Mouse (Mus musculus): ENCODE results near the gene Olfr764-ps1.
"Not testable (repeated sequence)": the region's sequence is repeated elsewhere in the genome, so short reads cannot be mapped to it uniquely, and the experiment has no call there.

Olfr764-ps1 gene

DNA sequence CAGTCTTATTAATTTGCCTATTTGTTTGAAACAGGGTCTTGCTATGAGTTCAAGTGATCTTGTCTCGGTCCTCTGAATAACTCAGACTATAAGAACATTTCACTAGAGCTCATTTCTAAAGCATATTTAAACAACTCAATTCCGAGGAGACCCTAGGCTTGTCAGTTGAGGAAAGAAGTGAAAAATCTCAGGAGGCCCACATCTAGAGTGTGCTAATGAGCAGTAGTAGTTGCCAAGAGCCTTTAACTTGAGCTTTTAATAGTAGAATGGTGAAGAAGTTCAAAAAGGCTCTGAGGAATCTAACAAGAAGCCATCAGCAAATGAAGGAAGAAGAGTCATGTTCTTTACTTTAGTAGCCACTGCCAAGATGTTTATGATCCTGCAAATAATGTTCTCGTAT, at the start of gene Olfr764-ps1:
Olfr764-ps1 (minus strand) TSS at position 101 of the 400 bp plus-strand sequence.
- no peak for DNase-seq

DNA sequence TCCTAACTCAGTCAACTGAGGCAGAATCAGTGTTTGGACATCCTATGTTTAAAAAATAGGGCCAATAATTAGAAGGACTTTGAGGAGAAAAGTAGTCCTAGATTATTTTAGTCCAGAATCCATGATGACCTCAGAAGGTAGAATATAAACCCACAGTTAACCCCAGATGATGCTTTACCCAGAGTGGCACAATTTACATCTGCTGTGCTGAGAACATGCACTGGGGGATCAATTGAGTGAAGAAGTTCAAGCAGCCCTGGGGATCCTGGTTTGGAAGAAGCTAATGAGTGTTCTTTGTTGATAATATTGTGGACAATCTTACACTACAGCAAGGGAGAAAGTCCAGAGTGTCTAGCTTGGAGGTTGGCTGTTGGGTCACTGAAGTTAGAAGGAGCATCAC, 43.1 kb upstream of the Olfr764-ps1 start, which contains the start of gene Olfr767:
Olfr767 (minus strand) TSS at position 101 of the 400 bp plus-strand sequence.
- DNase-seq, result not testable (repeated sequence)

DNA sequence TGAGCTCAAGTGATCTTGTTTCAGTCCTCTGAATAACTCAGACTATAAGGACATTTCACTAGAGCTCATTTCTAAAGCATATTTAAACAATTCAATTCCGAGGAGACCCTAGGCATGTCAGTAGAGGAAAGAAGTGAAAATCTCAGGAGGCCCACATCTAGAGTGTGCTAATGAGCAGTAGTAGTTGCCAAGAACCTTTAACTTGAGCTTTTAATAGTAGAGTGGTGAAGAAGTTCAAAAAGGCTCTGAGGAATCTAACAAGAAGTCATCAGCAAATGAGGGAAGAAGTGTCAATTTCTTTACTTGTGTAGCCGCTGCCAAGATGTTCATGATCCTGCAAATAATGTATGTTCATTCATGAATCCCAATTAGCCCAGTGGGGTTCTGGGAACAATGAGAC, 29.2 kb upstream of the Olfr764-ps1 start, which contains the start of gene Olfr766-ps1:
Olfr766-ps1 (minus strand) TSS at position 101 of the 400 bp plus-strand sequence.
- DNase-seq, result no peak

DNA sequence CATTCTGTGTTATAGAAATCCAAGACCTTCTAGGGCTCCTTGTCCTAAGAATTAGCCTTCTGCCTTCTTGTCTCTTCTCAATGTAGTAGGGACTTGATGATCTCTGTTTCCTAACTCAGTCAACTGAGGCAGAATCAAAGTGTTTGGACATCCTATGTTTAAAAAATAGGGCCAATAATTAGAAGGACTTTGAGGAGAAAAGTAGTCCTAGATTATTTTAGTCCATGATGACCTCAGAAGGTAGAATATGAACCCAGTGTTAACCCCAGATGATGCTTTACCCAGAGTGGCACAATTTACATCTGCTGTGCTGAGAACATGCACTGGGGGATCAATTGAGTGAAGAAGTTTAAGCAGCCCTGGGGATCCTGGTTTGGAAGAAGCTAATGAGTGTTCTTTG, 10.2 kb upstream of the Olfr764-ps1 start, which contains the start of gene Olfr765:
Olfr765 (minus strand) TSS at position 101 of the 400 bp plus-strand sequence.
- not testable (repeated sequence) for DNase-seq

DNA sequence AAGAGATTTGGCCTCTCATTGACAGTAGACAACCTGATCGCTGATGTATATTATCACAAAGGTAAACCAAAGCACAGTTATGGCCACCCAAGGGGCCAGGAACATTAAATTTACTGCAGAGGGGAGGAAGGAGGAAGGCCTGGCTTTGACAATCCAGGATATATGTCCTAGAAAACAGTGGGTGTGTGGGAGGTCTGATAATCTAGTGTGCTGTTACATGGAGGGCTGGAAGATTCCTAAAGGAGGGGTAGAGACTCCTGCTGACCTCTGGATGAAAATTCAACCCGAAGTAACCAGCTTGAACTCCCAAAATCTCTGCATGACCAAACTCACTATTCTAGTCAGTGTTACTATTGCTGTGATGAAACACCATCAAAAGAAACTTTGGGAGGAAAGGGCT, 11.4 kb downstream of the Olfr764-ps1 start:
- no peak for DNase-seq

DNA sequence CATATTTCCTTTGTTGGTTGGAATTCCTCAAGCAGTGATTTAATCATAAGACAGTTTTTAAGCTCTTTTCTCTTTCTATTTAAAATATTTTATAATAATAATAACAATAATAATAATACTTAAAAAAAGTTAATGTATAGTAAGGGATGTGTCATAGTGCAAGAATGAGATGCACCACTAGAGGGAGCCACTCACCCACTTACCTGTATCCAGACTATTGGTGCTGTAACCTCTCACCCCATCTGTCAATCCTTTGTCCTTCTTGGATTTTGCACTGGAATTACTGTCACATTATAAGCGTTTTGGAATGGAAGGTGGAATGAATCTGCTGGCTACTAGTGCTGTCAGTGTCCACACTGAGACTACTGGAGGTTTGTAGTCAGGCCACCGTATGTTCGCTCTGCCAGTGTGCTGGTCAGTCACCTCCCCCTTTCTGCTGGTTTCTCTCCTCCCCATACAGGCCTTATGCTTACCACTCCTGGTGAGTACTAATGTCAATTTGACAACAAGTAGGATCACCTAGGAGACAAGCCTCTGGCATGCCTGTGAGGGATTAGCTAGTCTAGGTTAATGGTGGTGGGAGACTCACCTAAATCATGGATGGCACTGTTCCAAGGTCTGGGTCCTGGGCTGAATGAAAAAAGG, 13.6 kb downstream of the Olfr764-ps1 start:
- DNase-seq, result peak; percentile 68

DNA sequence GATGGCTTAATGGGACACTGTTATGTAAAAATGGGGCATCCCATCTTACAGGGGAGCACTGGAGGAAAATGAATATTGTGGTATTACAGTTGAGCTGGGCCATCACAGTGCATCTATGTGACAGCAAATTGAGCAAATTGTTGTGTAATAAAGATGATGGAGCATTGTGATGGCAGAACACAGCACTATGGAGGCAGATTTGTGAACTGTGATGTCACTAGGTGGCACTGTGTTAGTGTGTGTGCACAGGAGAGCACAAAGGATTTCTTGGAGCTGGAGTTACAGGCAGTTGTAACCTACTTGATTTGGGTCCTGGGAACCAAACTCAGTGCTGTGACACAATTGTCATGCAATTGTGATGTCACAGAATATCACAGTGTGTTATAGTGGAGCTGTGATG, 16.4 kb downstream of the Olfr764-ps1 start:
- no peak for DNase-seq

DNA sequence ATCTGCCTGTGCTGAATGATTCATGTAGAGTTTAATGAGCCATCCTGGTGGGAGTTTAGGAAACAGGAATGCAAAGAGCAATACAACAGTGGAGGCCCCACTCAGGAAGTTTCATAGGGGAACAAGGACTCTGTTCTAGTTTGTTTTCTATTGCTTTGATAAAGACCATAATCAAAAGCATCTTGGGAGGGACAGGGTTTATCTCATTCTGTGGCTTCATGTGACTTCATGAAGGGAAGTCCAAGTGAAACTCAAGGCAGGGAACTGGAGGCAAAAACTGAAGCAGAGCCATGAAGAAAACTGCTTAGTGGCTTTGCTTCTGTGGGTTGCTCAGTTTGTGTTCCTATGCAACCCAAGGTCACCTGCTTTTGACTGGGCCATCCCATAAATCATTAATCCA, 25.2 kb downstream of the Olfr764-ps1 start:
- no peak for DNase-seq

DNA sequence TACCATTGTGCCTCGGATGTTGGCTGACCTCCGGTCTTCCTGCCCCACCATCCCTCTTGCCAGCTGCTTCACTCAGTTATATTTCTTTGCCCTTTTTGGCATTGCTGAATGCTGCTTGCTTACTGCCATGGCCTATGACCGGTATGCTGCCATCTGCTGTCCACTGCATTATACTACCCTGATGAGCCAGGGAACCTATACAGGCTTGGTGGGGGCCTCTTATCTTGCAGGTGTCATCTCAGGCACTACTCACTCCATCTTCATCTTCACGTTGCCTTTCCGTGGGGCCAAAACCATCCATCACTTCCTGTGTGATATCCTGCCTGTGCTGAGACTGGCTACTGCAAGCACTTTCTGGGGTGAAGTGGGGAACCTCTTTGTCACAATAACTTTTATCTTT, 28.2 kb downstream of the Olfr764-ps1 start:
- not testable (repeated sequence) for DNase-seq

DNA sequence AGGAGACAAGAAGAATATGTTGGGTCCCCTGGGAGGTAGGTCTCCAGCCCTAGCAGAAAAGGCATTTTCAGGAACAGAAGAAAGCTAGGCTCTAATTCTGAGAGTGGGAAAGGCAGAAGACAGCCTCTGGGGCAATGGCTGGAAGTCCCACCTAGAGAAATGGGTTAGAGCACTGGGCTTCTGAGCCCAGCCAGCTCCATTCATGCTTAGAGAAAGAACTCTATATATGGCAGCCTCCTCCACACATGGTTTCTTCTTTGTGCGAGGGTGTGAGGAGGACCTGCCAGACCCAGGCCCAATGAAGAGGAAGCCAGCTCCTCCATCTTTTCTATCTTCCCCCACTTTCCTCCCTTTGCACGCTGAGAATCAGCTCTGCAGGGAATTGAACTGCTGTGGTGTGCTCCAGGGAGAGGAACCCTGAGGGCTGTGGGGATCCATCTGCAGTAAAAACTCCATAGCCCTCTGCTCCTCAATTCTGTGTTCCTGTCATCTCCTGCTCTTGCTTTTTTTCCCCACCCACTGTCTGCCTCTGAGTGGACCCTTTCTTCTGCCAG, 29.3 kb downstream of the Olfr764-ps1 start, which contains the start of gene Olfr763:
Olfr763 (plus strand) TSS at position 504 of the 554 bp plus-strand sequence.
- no peak for DNase-seq

DNA sequence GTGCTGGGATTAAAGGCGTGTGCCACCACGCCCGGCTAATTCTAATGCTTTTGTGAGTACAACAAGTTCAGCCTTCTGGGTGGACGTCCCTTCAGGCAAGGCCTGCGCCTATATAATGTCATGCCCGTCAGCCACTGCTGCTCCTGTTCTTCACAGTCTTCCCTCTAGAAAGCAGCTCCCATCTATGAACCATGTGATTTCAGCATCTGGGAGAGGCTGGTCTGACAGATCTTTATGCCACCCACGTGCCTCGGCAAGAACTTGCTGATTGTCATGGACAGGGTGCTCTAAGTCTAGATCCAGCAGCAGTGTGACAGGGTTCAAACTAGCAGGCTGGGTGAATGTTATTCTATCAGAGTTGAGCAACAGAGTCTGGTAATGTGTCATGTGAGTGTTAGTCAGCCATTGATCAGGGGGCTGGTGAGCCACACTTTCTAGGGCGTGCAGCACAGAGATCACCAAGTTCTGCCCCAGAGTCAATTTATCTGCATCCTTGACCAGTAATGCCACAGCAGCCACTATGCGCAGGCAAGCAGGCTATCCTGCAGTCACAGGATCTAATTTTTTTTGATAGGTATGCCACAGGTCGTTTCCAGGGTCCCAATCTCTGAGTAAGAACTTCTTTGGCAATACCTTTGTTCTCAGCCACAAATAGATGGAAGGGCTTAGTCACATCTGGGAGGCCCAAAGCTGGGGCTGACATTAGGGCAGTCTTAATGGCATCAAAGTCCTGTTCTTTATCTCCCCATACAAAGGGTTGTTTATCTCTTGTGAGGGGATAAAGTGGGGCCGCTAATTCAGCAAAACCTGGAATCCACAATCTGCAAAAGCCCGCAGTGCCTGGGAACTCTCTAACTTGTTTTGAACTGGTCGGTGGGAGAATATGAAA, 35.4 kb downstream of the Olfr764-ps1 start:
- DNase-seq, result no peak

DNA sequence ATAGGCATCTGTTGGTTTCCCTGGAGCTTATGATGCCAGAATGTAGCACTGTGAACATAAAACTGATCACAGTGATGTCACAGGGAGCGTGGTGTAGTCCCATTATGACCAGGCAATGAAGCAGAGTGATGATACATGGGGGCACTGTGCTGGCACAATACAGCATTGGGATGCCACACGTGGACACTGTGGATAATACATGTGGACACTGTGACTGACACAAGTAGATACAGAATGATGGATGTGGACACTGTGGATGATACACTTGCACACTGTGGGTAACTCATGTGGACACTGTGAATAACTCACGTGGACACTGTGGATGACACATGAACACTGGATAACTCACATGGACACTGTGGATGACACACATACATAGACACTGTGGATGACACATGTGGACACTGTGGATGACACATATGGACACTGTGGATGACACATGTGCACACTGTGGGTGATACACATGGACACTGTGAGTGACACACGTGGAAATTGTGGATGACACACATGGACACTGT, 43.1 kb downstream of the Olfr764-ps1 start:
- no peak for DNase-seq

DNA sequence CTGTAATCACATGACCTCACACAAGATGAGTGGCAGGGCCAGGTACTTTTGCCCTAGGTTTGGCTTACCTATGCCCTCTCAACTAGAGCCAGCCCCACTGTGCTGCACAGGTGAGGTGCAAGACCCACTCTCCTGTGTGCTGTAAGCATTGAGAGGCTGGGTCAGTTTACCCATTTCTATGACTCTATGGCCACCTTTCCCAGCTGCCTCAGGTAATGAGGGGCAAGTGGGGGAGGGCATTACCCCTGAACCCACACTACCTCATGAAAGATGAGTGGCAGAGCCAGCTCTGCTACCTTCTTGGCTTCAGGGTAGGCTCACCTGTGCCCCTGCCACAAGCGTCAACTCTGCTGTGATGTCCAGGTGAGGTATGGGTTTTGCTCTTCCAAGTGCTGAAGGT, 43.9 kb downstream of the Olfr764-ps1 start:
- no peak for DNase-seq

DNA sequence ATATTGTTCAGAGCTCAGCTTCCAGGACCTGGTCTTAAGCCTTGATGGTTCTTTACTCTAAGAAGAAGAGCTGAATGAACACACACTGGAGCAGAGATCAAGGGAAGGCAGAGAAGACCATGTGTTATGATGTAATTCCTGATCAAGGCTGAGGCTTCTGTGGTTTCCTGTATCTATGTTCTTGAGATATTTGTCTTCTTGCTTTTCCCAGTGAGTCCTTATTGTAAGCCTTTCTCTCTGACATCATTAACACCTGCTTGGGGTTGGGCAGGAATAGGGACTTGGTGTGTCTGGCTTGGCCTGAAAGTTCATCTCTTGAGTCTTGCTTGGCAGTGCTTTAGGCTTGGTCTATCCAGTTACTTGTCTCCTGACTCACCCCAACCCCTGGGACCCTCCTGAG, 48.7 kb downstream of the Olfr764-ps1 start:
- peak; percentile 46 for DNase-seq

DNA sequence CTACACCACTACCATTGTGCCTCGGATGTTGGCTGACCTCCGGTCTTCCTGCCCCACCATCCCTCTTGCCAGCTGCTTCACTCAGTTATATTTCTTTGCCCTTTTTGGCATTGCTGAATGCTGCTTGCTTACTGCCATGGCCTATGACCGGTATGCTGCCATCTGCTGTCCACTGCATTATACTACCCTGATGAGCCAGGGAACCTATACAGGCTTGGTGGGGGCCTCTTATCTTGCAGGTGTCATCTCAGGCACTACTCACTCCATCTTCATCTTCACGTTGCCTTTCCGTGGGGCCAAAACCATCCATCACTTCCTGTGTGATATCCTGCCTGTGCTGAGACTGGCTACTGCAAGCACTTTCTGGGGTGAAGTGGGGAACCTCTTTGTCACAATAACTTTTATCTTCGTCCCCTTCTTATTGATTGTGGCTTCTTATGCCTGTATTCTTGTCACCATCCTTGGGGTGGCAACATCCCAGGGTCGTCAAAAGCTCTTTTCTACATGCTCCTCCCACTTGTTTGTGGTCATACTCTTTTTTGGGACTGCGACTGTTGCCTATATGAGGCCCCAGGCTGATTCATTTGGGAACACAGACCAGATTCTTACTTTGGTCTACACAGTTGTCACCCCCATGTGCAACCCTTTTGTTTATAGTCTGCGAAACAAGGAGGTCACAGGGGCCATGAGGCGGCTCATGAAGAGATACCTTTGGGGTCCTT, 49.4 kb downstream of the Olfr764-ps1 start:
- DNase-seq, result peak; percentile 33

DNA sequence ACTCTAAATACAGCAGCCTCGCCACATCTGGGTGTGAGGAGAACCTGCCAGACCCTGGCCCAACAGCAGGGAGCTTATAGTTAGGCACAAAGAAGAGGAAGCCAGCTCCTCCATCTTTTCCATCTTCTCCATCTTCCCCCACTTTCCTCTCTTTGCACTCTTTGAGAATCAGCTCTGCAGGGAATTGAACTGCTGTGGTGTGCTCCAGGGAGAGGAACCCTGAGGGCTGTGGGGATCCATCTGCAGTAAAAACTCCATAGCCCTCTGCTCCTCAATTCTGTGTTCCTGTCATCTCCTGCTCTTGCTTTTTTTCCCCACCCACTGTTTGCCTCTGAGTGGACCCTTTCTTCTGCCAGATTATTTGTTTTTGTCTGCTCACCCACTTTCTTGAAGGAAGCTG, 50.6 kb downstream of the Olfr764-ps1 start, which contains the start of gene Olfr9:
Olfr9 (plus strand) TSS at position 301 of the 400 bp plus-strand sequence.
- not testable (repeated sequence) for DNase-seq

All from thymus, postnatal 4 days (tissue).